Mouse (Mus musculus) forebrain, embryonic 14.5 days (tissue): Measurements from ENCODE around the gene Polrmt. TPM values are rescaled to one million over a fixed set of nuclear protein-coding genes. Genes with fewer than 3 reads are reported as not detected.

ENCODE experiments used
- ATAC-seq: fragments of 200-750 bp; cut with Nextera tagmentation; 2 replicates; pipeline ENCODE4 v1.8.0; 2017; ENCODE audit warnings: mild to moderate bottlenecking, moderate library complexity
- DNase-seq: peaks from one replicate; pipeline ENCODE4 v3.0.0-alpha.2; 2015; ENCODE audit warnings: low spot score
- H3K27ac ChIP-seq: fragments of 300-500 bp; sonication (generic); 2 replicates; pipeline ENCODE4 v1.5.1; 2014; ENCODE audit warnings: low read depth, mild to moderate bottlenecking, control low read depth, low read length, moderate library complexity
- H3K27me3 ChIP-seq: fragments of 300-500 bp; sonication (generic); replicated peaks from 2 replicates; pipeline ENCODE4 v1.6.1; 2014; ENCODE audit warnings: low read length, control low read depth, mixed read lengths; ENCODE audit not compliant: control insufficient read depth, insufficient read depth
- H3K36me3 ChIP-seq: fragments of 300-500 bp; sonication (generic); 2 replicates; pipeline ENCODE4 v1.6.1; 2014; ENCODE audit warnings: low read length, control low read depth; ENCODE audit not compliant: control insufficient read depth, insufficient read depth
- H3K4me1 ChIP-seq: fragments of 300-500 bp; sonication (generic); 2 replicates; pipeline ENCODE4 v1.6.1; 2014; ENCODE audit warnings: antibody characterized with exemption, low read length, control low read depth; ENCODE audit not compliant: control insufficient read depth, insufficient read depth
- H3K4me2 ChIP-seq: fragments of 300-500 bp; sonication (generic); 2 replicates; pipeline ENCODE4 v1.6.1; 2014; ENCODE audit warnings: mild to moderate bottlenecking, control low read depth, low read length
- H3K4me3 ChIP-seq: fragments of 300-500 bp; sonication (generic); 2 replicates; pipeline ENCODE4 v1.5.1; 2014; ENCODE audit warnings: low read depth, low read length, control low read depth
- H3K9ac ChIP-seq: fragments of 300-500 bp; sonication (generic); 2 replicates; pipeline ENCODE4 v1.6.1; 2014; ENCODE audit warnings: mild to moderate bottlenecking, low read length, control low read depth, moderate library complexity
- H3K9me3 ChIP-seq: fragments of 300-500 bp; sonication (generic); replicated peaks from 2 replicates; pipeline ENCODE4 v1.6.1; 2016; ENCODE audit warnings: low read length, control low read depth, mixed read lengths; ENCODE audit not compliant: control insufficient read depth
- WGBS: fragments of 180-500 bp; shearing (Covaris S2); extraction: QIAGEN DNeasy Blood & Tissue Kit; methylation state at CpG from one replicate; pipeline ENCODE4 v1.1.7; 2014; 5-methylcytosine and 5-hydroxymethylcytosine counted together
- polyA plus RNA-seq: library from polyadenylated mRNA; unstranded; fragments of >200 nt; fragmentation: Nextera tagmentation; extraction: Ambion mirVana; gene quantifications from 2 replicates; pipeline ENCODE4 v1.2.1, GENCODE M21; 2014

The Polrmt gene
- polyA plus RNA-seq, 1 experiment from 2014 or later = 32.1 TPM

DNA sequence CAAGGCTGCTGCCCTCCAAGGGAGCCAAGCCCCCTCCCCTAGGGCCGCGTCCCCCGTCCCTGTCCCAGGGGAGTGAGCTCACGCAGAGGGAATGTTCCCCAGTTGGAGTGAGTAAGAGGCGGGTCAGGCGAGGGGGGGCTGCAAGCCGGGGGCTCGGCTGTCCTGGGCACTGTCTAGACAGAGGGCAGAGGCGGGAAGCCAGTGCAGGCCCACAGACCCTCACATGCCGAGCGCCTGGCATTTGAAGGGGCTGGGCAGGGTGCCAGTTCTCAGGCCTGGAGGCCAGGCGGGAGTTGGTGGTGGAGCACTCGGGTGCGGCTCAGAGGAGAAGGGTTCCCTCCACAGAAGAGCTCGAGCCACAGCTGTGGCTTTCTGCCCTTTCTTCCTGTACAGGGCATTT is 31.6 kb upstream of the Polrmt start:
- Histone ChIP-seq H3K27ac (no peak overlapping the region), H3K9me3 (no peaks in the 10 kb centered on the region), H3K27me3 (peaks cover 37% of the 10 kb centered on the region), H3K4me3 (no peak overlapping the region), H3K4me2 (no peak overlapping the region), H3K36me3 (no peaks in the 10 kb centered on the region), H3K4me1 (peaks cover 9% of the 10 kb centered on the region), H3K9ac (peak overlapping the region; percentile 8; the same call in 1 of the 2 replicates)
- WGBS = 8% methylated on average over 15 of the region's 15 CpGs
- DNase-seq (peak; percentile 64), ATAC-seq (no peak)

DNA sequence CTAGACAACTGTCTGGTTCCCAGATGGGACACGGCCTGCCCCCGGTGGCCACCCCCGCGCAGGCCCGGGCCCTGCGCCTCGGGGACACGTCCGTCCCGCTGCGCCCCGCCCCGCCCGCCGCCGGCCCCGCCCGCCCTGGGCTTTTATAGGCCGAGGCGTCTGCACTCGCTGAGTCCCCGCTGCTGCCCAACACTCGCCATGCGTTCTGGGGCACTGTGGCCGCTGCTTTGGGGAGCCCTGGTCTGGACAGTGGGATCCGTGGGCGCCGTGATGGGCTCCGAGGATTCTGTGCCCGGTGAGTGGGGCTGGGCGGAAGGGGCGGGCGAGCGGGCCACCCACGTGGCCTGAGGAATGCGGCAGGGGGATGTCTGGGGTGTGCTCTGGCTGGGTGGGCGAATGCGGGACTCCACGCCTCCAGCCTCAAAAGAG is 30.7 kb upstream of the Polrmt start, which contains the start of gene Fstl3:
Gene Fstl3 (plus strand): TSS at position 170 of the 429 bp plus-strand sequence.
- peaks cover 9% of the 10 kb centered on the region for H3K4me1 ChIP-seq
- no peaks in the 10 kb centered on the region for H3K36me3 ChIP-seq
- H3K9me3 ChIP-seq = no peaks in the 10 kb centered on the region
- DNase-seq (no peak), ATAC-seq (no peak)
- peak within 1 kb of the TSS; percentile 17; the same call in 1 of the 2 replicates for H3K9ac ChIP-seq
- H3K4me2 ChIP-seq = peak within 1 kb of the TSS; percentile 44
- H3K27ac ChIP-seq = no peak within 1 kb of the TSS
- WGBS = 3% methylated on average over 39 of the region's 39 CpGs
- H3K27me3 ChIP-seq = peaks cover 37% of the 10 kb centered on the region
- 0 out of 2 replicates have a peak within 1 kb of the TSS, but pooled peaks have one; percentile 1 for H3K4me3 ChIP-seq

DNA sequence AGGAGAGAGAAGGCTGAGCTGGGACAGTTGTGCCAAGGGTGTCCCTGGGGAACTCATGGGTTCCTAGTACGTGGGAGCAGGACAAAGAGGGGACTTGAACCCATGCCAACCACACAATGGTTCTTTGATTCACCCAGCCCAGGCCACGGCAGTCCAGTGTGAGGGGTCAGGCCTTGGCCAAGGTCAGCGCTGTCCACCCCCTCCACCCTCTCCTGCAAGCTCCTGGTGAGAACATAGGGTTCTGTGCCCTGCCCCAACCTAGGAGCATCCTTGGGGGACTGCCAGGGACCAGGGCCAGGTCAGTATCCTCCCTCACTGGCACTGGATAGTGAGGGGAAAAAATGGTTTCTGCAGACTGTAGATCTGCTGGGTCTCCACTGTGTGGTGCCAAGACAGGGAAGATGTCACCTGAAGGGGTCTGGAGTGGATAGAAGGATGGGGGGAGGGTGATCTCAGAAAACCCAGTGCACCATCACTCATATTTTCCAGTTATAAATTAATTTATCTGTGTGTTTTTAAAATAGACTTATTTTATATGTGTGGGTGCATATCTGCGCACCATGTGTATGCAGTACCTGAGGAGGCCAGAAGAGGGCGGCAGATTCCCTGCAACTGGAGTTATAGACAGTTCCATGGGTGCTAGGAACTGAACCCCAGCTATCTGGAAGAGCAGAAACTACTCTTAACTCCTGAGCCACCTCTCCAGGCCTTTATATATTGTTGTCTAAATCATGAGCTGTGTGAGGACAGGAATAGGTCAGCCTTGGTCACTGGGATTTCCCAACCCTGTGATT is 28.3 kb upstream of the Polrmt start:
- Histone ChIP-seq H3K4me2 (no peak overlapping the region), H3K9me3 (no peaks in the 10 kb centered on the region), H3K4me3 (no peak overlapping the region), H3K27ac (no peak overlapping the region), H3K9ac (no peak overlapping the region), H3K4me1 (peaks cover 7% of the 10 kb centered on the region), H3K36me3 (no peaks in the 10 kb centered on the region), H3K27me3 (peaks cover 31% of the 10 kb centered on the region)
- WGBS = 68% methylated on average over 5 of the region's 5 CpGs
- ATAC-seq (no peak), DNase-seq (no peak)

DNA sequence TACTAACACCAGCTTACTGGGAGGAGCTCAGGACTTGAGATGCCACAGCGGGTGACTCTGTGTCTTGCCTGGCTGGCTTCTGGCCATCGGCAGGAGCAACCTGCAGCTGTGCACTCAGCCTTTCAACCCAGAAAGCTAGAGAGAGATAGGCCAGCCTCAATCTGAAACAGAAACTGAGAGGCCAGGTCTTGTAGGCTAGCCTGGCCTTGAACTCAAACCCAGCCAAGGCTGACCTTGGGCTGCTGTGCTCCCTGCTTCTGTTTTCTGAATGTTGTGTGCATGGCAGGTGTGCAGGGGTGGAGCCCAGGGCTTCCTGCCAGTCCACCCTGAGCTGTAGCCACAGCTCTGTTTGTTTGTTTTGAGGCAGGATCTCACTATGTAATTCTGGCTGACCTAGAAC is 26.8 kb upstream of the Polrmt start:
- H3K9ac ChIP-seq = no peak overlapping the region
- H3K27me3 ChIP-seq = peaks cover 20% of the 10 kb centered on the region; the same call in 1 of the 2 replicates
- H3K4me3 ChIP-seq = no peak overlapping the region
- ATAC-seq (no peak), DNase-seq (no peak)
- WGBS = 91% methylated on average over 2 of the region's 2 CpGs
- H3K4me1 ChIP-seq = peaks cover 7% of the 10 kb centered on the region
- no peaks in the 10 kb centered on the region for H3K9me3 ChIP-seq
- H3K36me3 ChIP-seq = no peaks in the 10 kb centered on the region
- no peak overlapping the region for H3K27ac ChIP-seq
- H3K4me2 ChIP-seq = no peak overlapping the region

DNA sequence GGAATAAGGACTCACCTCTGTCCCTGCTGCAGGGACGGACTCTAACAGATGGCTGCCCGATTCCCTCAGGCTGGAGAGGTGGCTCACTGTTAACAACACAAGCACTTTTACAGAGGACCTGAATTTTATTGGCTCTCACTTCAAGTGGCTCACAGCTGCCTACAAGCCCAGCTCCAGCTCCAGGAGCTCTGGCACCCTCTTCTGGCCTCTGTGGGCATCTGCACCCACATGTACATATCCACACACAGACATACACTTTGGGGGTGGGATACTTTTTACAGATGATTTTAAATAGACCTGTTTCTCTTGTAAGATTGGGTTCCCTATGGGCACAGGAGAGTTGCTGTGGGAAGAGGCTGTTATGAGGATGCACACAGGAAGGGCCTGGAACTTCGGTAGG is 25.9 kb upstream of the Polrmt start:
- no peaks in the 10 kb centered on the region for H3K36me3 ChIP-seq
- no peak for DNase-seq
- H3K4me3 ChIP-seq = no peak overlapping the region
- 87% methylated on average over 3 of the region's 3 CpGs for WGBS
- peaks cover 8% of the 10 kb centered on the region for H3K4me1 ChIP-seq
- ATAC-seq = no peak
- no peaks in the 10 kb centered on the region for H3K9me3 ChIP-seq
- no peak overlapping the region for H3K4me2 ChIP-seq
- H3K9ac ChIP-seq = no peak overlapping the region
- 0 out of 2 replicates have a peak, but pooled peaks cover 12% of the 10 kb centered on the region for H3K27me3 ChIP-seq
- no peak overlapping the region for H3K27ac ChIP-seq

DNA sequence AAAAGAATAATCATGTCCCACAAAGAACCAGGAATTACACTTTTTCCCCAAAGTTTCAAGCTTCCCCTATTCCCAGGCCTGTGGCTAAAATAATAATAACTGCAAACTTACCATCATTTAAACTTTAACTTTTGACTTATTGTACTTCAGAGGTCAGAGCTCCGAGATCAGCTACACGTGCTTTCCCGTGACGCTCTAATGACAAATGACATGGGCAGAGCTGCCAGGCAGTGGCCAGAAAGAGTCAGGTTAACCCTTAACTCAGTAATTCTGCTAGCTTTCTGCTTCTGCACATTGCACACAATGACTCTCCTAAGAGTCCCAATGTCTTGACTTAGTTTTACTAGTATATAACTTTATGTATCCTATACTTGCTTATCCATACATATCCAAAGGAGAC is 22.9 kb upstream of the Polrmt start:
- no peak overlapping the region for H3K9ac ChIP-seq
- no peak overlapping the region for H3K4me3 ChIP-seq
- DNase-seq (no peak), ATAC-seq (no peak)
- no peak overlapping the region for H3K4me2 ChIP-seq
- H3K27ac ChIP-seq = no peak overlapping the region
- H3K27me3 ChIP-seq = no peaks in the 10 kb centered on the region
- H3K36me3 ChIP-seq = no peaks in the 10 kb centered on the region
- 79% methylated on average over 4 of the region's 4 CpGs for WGBS
- H3K4me1 ChIP-seq = peaks cover 14% of the 10 kb centered on the region
- H3K9me3 ChIP-seq = no peaks in the 10 kb centered on the region

DNA sequence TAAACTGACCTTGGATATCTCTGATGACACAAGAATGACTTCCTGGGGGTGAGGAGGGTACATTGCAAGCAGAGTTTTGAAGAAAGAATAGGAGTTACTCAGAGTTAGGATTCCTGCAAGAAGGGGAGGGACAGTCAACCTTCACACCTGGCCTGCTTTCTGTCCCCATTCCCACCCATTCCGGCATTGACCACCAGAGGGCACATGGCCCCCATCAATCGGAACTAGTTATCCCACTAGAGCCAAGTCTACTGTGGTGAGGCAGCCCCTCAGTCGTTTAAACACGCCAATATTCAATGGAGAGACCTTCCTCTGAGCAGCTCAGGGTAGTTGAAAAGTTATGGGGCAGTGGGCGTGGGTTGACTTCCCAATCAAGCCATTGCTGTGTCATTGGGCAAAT is 22.0 kb upstream of the Polrmt start:
- Histone ChIP-seq H3K9ac (no peak overlapping the region), H3K9me3 (no peaks in the 10 kb centered on the region), H3K36me3 (no peaks in the 10 kb centered on the region), H3K4me1 (peaks cover 14% of the 10 kb centered on the region), H3K27ac (no peak overlapping the region), H3K27me3 (no peaks in the 10 kb centered on the region), H3K4me3 (no peak overlapping the region), H3K4me2 (no peak overlapping the region)
- DNase-seq (peak; percentile 81), ATAC-seq (no peak)
- under 1% methylated on average over 5 of the region's 5 CpGs for WGBS

DNA sequence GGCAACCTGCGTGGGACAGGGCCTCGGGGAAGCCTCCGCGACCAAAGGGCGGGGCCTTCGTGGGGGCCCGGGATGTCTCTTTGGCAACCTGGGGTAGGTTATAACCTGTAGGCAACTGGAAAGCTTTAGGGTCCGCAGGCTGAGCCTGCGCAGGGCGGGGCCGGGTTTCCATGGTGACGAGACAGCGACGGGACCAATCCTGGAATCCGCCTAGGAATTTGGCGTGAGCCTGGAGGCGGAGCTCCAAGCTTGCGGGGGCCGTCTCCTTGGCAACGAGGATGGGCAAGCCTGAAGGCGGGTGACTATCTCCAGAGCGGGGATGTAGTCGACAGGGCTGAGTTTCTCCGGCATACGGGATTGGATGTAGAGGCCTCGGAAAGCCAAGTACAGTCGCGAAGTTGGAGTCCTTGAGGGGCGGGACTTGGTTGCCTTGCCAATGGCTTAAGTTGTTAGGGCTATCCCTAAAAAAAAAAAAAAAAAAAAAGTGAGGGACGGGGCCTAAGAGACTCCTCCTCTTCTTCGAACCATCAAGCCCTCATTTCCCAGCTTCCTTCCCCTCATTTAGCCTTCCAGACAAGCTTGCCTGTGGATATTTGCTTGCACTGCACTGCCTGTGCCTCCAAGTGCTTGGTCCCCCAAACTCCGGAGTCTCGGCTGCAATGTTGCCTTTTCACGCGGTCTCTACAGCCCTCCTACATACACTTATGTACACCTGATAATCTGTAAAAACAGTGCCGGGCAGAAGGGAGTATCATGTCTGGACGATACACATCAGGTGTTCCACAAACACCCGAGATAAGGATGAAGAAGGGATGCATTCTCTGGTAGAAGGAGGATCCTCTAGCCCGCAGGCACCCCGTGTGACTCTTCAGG is 21.2 kb upstream of the Polrmt start:
- WGBS = 11% methylated on average over 40 of the region's 40 CpGs
- Histone ChIP-seq H3K27ac (peak overlapping the region; percentile 90), H3K36me3 (no peaks in the 10 kb centered on the region), H3K9ac (peak overlapping the region; percentile 50; the same call in 1 of the 2 replicates), H3K4me1 (peaks cover 14% of the 10 kb centered on the region), H3K4me3 (peak overlapping the region; percentile 94), H3K27me3 (no peaks in the 10 kb centered on the region), H3K9me3 (no peaks in the 10 kb centered on the region), H3K4me2 (peak overlapping the region; percentile 80)
- ATAC-seq = peak; percentile 87
- DNase-seq = peak; percentile 97
